Mouse (Mus musculus): Measurements from ENCODE around the gene Ell. TPM values are rescaled to one million over a fixed set of nuclear protein-coding genes. Genes with fewer than 3 reads are reported as not detected.

Ell gene
- polyA plus RNA-seq, 1 experiment: 17.8 TPM

GRCm38 (mm10) chr8:70604558-70604957 is 65.3 kb downstream of the Ell start:
- Histone ChIP-seq H3K4me1 (ENCODE audit: control insufficient read depth, insufficient read depth, low read length) (peaks cover 7% of the 10 kb centered on the region), H3K4me3 (replicated peaks; ENCODE audit: control insufficient read depth, low read depth, low read length) (no peak overlapping the region), H3K27ac (ENCODE audit: control insufficient read depth, insufficient read depth, low read depth, low read length, poor library complexity) (no peak overlapping the region)
- TF ChIP-seq POLR2A (IDR thresholded peaks at IDR 0.05; ENCODE audit: borderline replicate concordance, control insufficient read depth, low read depth, low read length) (no peak), CTCF (IDR thresholded peaks at IDR 0.05; ENCODE audit: control insufficient read depth, insufficient read depth, low read length) (no peak)
- 84% methylated on average over 7 of the region's 7 CpGs for WGBS

DNA sequence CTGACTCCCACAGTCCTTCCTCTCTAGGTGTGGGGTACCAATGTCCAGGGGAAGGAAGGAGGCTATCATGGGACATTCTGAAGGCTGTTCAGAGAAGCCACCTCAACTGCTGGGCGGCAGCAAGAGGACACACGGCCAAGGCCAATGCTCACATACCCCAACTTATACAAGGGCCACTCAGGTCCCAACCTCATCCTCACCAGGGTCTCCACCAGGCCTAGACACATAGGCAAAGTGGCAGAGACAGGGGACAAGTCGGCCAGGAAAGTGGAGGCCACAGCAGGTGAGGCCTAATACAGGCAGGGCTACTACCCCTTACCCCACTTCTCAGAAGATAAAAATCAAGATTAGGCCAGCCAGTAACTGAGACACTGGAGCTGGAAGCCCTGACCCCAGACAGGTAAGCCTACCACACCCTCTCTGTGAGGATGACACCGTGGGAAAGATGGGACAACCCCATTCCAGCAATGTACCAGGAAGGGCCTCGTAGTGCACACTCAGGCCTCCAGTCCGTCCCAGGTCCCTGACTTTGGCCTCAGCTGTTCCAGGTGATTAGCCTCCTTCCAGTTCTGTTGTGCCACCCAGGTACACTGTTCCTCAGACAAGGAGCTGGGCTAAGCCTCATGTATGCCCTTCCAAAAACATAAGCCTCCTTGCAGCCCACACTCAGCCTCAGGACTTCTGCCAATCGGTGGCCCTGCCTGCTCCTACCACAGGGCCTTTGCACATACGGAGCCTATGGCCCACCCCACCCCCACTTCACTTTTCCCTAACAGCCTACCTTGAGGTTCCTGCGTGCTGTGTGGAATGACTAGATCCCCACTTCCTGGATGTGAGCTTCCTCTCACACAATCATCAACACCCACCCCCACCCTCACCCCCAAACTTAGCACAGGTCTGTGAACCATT is 66.9 kb downstream of the Ell start:
- H3K4me3 ChIP-seq (replicated peaks; ENCODE audit: control insufficient read depth, low read depth, low read length): no peak overlapping the region
- H3K4me1 ChIP-seq (ENCODE audit: control insufficient read depth, insufficient read depth, low read length): peaks cover 6% of the 10 kb centered on the region
- no peak for TF ChIP-seq CTCF (IDR thresholded peaks at IDR 0.05; ENCODE audit: control insufficient read depth, insufficient read depth, low read length)
- no peak for TF ChIP-seq POLR2A (IDR thresholded peaks at IDR 0.05; ENCODE audit: borderline replicate concordance, control insufficient read depth, low read depth, low read length)
- 69% methylated on average over 9 of the region's 9 CpGs for WGBS
- H3K27ac ChIP-seq (ENCODE audit: control insufficient read depth, insufficient read depth, low read depth, low read length, poor library complexity): no peak overlapping the region

GRCm38 (mm10) chr8:70606780-70607602 is 67.7 kb downstream of the Ell start:
- peaks cover 6% of the 10 kb centered on the region for H3K4me1 ChIP-seq (ENCODE audit: control insufficient read depth, insufficient read depth, low read length)

GRCm38 (mm10) chr8:70607603-70607897 is 68.3 kb downstream of the Ell start:
- TF ChIP-seq CTCF (IDR thresholded peaks at IDR 0.05; ENCODE audit: control insufficient read depth, insufficient read depth, low read length) (no peak), POLR2A (IDR thresholded peaks at IDR 0.05; ENCODE audit: borderline replicate concordance, control insufficient read depth, low read depth, low read length) (no peak)
- peak overlapping the region; percentile 71 for H3K4me3 ChIP-seq (replicated peaks; ENCODE audit: control insufficient read depth, low read depth, low read length)
- H3K4me1 ChIP-seq (ENCODE audit: control insufficient read depth, insufficient read depth, low read length): peaks cover 6% of the 10 kb centered on the region
- H3K27ac ChIP-seq (ENCODE audit: control insufficient read depth, insufficient read depth, low read depth, low read length, poor library complexity): peak overlapping the region; percentile 79; the same call in 1 of the 2 replicates
- WGBS: 19% methylated on average over 6 of the region's 6 CpGs

More at GRCm38 (mm10) chr8:70606780-70607602, 67.7 kb downstream of the Ell start:
- TF ChIP-seq POLR2A (IDR thresholded peaks at IDR 0.05; ENCODE audit: borderline replicate concordance, control insufficient read depth, low read depth, low read length) (no peak), CTCF (IDR thresholded peaks at IDR 0.05; ENCODE audit: control insufficient read depth, insufficient read depth, low read length) (no peak)
- Histone ChIP-seq H3K4me3 (replicated peaks; ENCODE audit: control insufficient read depth, low read depth, low read length) (peak overlapping the region; percentile 71), H3K27ac (ENCODE audit: control insufficient read depth, insufficient read depth, low read depth, low read length, poor library complexity) (no peak overlapping the region)
- WGBS: 69% methylated on average over 18 of the region's 18 CpGs

GRCm38 (mm10) chr8:70607898-70608748 is 68.9 kb downstream of the Ell start:
- TF ChIP-seq CTCF (IDR thresholded peaks at IDR 0.05; ENCODE audit: control insufficient read depth, insufficient read depth, low read length) (no peak), POLR2A (IDR thresholded peaks at IDR 0.05; ENCODE audit: borderline replicate concordance, control insufficient read depth, low read depth, low read length) (no peak)
- H3K27ac ChIP-seq (ENCODE audit: control insufficient read depth, insufficient read depth, low read depth, low read length, poor library complexity): peak overlapping the region; percentile 79
- peak overlapping the region; percentile 71 for H3K4me3 ChIP-seq (replicated peaks; ENCODE audit: control insufficient read depth, low read depth, low read length)
- peaks cover 6% of the 10 kb centered on the region for H3K4me1 ChIP-seq (ENCODE audit: control insufficient read depth, insufficient read depth, low read length)
- under 1% methylated on average over 84 of the region's 84 CpGs for WGBS

DNA sequence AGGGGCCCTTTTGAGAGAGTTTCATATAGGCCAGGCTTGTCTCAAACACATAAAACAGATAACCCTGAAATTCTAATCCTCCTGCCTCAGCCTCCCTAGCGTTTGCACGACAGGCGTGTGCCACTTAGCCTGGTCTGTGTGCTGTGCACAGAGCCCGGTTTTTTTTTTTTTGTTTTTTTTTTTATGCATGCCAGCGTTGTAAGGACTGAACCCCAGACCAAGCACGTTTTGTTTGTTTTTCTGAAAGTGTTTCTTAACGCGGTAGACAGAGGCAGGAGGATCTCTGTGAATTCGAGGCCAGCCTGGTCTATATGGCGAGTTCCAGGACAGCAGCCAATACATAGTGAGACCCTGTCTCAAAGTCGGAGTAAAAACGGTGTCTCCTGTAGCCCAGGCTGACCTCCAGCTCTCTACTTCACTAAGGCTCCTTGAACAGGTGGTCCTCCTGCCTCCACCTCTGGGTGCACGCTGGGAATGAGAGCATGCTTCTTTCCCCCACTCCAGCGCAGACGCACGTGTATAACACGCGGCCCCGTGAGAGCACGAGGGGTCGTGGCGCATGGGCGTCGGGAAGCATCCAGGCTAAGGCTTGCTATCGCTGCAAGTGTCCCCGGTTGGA is 69.6 kb downstream of the Ell start, which contains the start of gene Ssbp4:
Gene Ssbp4, minus strand, starts transcription at position 124 of the 619 bp plus-strand sequence.
- Histone ChIP-seq H3K4me3 (replicated peaks; ENCODE audit: control insufficient read depth, low read depth, low read length) (peak within 1 kb of the TSS; percentile 71), H3K27ac (ENCODE audit: control insufficient read depth, insufficient read depth, low read depth, low read length, poor library complexity) (peak within 1 kb of the TSS; percentile 90), H3K4me1 (ENCODE audit: control insufficient read depth, insufficient read depth, low read length) (peaks cover 6% of the 10 kb centered on the region)
- WGBS: 1% methylated on average over 26 of the region's 26 CpGs
- no peak for TF ChIP-seq CTCF (IDR thresholded peaks at IDR 0.05; ENCODE audit: control insufficient read depth, insufficient read depth, low read length)
- TF ChIP-seq POLR2A (IDR thresholded peaks at IDR 0.05; ENCODE audit: borderline replicate concordance, control insufficient read depth, low read depth, low read length): no peak

DNA sequence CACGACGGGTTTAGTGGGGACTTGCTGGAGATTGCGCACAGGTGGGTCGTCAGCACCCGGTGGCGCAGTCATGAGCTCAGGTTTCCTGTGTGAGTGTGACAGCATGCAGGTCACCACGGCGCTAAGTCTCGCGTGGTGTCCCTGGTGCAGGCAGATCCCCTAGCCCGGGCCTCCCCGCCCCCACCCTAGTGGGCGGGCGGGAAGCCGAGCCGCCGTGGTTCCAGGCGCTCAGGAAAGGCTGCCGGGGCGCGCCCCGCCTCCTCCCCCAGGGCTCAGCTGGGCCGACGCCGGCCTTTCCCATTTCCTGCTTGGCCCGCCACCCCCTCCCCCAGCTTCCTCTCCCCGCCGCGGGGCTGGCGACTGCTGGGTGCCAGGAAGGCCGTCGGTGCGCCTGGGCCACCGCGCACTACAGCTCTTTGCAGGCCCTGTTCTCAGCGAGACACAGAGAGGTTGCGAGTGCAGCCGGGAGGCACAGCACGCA is 70.2 kb downstream of the Ell start:
- TF ChIP-seq POLR2A (IDR thresholded peaks at IDR 0.05; ENCODE audit: borderline replicate concordance, control insufficient read depth, low read depth, low read length) (peak; percentile 67; the same call in 1 of the 2 replicates), CTCF (IDR thresholded peaks at IDR 0.05; ENCODE audit: control insufficient read depth, insufficient read depth, low read length) (no peak)
- H3K4me3 ChIP-seq (replicated peaks; ENCODE audit: control insufficient read depth, low read depth, low read length): peak overlapping the region; percentile 63
- WGBS: under 1% methylated on average over 39 of the region's 39 CpGs
- peak overlapping the region; percentile 90 for H3K27ac ChIP-seq (ENCODE audit: control insufficient read depth, insufficient read depth, low read depth, low read length, poor library complexity)
- H3K4me1 ChIP-seq (ENCODE audit: control insufficient read depth, insufficient read depth, low read length): peaks cover 7% of the 10 kb centered on the region

All from bone marrow, adult 2 months (tissue).